Mouse (Mus musculus): ENCODE results near the gene Foxk2.
"Not testable (repeated sequence)": the region's sequence is repeated elsewhere in the genome, so short reads cannot be mapped to it uniquely, and the experiment has no call there.

The Foxk2 gene

DNA sequence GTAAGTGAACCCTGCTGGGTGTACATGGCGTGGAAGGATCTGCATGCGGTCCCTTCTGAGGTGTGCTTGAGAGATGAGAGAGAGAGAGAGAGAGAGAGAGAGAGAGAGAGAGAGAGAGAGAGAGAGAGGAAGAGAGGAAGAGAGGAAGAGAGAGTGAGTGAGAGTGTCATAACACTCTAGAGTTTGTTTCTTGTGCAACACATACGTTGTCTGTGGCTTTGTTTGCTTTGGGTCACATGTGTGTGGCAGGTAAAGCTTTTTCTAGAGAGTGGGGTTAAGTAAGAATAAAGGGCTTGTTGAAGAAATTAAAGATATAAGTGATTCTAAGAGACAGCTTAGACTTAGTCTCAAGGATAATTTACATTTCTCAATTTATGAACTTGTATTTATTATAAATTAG, 18.2 kb downstream of the Foxk2 start:
- no peak for DNase-seq (ENCODE audit: low read depth, low spot score)

DNA sequence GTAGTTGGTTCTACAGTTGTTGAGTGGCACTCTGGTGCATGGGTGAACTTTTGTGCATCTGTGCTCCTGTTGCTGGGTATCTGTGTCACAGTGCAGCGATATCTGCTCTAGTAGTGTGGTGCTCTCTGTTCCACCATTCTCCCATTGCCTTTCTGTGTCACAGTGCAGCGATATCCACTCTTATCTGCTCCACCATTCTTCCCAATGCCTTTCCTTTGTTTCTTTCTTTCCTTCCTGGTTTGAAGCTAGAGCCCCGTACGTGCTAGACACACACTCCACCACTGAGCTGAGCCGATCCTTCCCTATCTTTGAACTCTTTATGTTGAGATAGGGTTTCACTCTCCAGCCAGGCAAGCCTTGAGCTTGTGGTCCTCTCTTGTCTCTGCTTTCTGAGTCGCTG, 23.1 kb downstream of the Foxk2 start:
- no peak for DNase-seq (ENCODE audit: low read depth, low spot score)

DNA sequence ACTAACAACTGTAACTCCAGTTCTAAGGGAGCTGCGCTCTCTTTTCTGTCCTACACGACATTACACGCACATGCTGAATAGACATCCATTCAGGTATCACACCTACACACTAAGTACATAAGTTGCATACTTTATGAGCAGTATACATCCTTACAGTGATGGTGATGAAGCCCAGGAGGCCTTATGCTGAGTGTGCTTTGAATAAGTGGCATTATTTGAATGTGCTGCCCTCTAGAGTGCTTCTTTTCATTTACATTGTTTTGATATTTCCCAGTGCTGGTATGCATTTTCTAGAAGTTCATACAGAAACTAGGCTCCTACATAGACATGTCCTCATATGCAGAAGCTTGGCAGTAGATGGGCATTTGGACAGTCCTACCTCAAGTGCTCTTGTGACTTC, 30.1 kb downstream of the Foxk2 start:
- peak; percentile 9 for DNase-seq (ENCODE audit: low read depth, low spot score)

DNA sequence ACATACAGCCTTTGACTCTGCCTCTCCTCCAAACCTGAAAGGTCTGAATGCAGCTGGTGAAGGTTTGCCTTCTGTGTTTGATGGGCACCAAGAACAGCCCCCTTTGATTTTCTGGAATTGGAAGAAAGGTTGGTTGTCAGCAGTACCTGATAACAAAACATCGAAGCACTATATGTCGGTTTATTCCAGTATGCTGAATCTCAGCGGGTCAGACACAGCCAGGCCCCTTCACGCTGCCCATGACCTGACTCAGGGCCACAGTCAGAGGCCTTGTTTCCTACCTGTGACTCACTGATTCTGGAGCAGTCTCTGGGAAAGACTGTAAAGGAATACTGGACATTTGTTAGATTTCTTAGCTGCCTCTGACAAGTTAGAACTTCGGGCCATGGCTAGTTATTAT, 35.0 kb downstream of the Foxk2 start:
- DNase-seq (ENCODE audit: low read depth, low spot score) = no peak

DNA sequence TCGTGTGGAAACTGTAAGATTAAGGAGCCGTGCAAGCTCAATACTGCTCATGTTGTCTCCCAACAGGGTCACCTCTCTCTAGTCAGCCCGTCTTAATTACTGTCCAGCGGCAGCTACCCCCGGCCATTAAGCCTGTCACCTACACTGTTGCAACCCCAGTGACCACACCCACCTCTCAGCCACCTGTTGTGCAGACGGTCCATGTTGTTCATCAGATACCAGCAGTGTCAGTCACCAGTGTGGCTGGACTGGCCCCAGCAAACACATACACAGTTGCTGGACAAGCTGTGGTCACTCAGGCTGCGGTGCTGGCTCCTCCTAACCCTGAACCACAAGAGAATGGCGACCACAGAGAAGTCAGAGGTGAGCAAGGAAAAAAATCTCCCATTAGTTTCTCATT, 38.7 kb downstream of the Foxk2 start:
- DNase-seq (ENCODE audit: low read depth, low spot score) = no peak

DNA sequence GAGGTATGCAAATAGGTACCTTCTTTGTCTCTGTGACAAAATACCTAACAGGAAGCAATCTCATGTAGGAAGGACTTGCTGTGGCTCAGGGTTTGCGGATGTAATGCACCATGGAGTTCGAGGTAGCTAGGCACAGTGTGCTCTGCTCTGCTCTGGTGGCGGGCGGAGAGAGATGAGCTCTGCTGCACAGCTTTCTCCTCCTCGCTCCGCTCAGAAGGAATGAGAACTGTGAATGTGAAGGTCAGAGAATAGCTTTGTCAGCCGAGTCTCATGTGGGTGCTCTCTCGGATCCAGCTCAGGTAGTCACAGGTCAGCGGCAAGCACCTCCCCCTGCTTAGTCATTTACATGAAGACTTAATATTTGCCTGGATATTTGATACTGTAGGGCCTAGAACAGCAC, 40.5 kb downstream of the Foxk2 start:
- DNase-seq (ENCODE audit: low read depth, low spot score) = no peak

DNA sequence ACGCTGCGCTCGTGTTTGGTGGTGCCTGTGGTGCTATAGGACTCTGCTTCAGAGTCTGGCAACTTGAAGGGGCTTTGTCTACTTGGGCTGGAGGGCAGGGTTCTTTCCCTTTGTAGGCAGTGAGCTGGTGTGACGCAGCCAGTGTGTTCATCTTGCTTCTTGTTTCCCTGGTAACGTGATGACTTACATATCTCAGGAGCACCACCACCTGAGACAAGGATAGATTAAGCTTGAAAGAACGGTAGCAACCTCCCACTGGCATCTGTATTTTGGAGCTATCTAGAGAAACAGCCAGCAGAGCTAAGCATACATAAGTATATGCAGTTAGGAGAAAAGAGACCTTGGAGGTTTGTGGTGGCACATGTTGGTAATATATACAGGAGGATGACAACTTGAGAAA, 45.6 kb downstream of the Foxk2 start:
- DNase-seq (ENCODE audit: low read depth, low spot score) = no peak

DNA sequence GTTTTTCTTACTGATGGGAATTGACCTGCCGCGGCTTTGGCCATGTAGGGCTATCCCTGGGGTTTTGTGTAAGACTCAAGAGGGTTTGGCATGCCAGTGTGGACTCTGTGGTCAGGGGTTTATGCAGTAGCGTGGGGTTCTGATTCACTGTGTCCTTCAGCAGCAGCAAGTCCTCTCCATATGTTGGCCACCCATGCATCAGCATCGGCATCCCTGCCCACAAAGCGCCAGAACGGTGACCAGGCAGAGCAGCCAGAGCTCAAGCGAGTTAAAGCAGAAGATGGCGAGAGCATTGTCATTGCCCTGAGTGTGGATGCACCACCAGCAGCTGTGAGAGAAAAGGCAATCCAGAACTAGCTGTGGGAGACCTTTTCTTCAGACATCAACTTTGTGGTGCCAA, 46.8 kb downstream of the Foxk2 start:
- no peak for DNase-seq (ENCODE audit: low read depth, low spot score)

DNA sequence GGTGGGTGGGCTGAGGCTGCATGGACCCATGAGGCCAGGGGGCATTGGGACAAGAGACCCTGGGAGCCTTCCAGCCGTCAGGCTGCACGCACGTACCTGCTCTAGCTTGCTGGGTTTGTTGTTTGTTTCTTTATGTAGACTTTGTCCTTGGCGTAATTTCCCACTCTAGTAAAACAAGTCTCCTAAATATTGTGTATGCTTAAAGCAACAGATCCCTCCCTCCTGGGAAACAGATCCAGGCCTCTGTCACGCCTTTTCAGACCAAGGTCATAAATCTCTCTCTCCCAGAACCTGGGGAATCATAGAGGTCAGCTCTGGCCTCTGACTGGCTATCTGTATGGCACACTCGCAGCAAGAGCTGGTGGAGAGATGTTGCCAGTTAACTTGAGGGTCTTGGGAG, 47.9 kb downstream of the Foxk2 start:
- not testable (repeated sequence) for DNase-seq (ENCODE audit: low read depth, low spot score)

DNA sequence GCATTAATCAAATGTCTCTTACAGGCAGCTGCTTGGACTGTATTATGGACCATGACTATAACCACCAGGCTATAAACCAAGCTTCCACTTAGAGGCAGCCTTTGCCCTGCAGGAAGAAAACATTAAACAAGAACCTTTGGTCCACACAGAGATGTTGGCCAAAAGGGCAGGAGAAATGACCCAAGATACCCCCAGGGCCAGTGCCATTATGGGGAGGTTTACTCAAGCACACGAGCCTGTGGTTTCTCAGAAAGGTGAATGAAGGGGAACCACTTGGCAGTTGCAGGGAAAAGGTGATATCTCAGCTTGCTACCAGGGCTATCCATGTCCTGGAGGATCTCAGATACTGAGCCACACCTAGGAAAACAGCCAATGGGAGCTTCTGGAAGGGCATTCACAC, 66.2 kb downstream of the Foxk2 start:
- DNase-seq (ENCODE audit: low read depth, low spot score) = no peak

DNA sequence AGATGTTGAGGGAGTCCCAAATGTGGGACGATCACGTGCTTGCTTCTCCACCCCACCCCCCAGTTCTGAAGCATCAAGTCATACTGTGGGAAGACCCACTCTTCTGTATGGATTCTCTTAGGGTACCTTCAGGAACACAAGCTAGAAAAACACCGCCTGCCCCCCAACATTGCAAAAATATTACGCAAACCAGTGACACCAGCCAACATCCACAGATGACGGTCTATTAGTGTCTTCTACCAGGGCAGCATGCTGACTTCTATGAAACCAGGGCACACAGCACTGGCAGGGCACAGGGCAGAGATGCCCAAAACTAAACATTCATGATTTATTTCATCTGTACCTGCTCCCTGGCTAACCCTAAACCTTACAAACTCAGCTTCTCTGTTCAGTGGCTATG, 66.9 kb downstream of the Foxk2 start:
- no peak for DNase-seq (ENCODE audit: low read depth, low spot score)

DNA sequence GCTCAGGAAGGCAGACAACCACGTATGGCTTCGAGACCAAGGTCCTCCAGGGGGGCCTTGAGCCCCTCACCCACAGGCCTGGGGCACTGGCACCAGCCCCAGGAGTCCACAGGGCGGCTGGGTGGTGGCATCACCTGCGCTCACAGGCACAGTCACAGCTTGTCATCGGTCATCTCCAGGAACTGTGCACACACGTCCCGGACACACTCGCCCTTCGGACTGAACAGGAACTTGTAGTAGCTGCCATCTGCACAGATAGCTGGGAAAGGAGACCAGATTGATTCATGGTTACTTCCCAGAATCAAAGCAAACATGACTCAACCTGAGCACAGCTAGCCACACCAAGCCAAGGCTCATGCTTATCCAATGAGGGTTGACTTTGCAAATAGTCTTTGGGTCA, 68.4 kb downstream of the Foxk2 start:
- DNase-seq (ENCODE audit: low read depth, low spot score) = no peak

DNA sequence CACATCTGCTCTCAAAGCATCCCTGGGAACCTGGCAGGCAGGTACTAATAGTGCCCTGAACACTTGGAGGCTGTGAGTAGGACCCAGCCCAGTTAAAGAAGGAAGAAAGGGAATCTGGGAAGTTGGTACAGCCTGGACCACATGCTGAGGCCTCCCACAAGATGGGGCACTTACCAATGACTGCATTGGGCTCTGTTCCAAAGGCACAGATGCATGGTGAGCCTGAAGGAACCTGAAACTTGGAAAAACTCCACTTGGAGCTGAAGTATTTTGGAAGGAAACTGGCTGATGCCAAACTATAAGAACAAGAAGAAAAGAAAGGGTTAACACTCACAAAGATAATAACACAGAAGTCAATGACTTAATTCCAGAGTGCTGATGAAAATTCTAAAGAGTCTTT, 68.8 kb downstream of the Foxk2 start:
- DNase-seq (ENCODE audit: low read depth, low spot score) = no peak

DNA sequence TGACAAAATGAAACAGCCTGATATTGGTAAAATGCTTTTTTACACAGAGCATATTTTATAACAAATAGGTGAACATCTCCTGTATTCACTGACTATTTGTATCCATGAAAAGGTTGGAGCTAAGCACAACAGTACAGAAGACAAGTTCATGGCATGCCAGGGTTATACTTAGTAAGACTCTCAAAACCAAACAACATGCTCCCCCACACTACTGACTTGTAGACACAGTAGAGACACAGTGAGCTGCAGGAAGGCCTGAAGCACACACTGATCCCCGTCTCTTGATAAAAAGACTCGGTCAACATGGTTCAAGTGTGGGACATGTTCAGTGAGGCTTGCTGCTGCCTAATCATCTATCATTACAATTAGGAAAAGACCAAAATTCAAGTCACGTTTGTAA, 71.9 kb downstream of the Foxk2 start:
- no peak for DNase-seq (ENCODE audit: low read depth, low spot score)

DNA sequence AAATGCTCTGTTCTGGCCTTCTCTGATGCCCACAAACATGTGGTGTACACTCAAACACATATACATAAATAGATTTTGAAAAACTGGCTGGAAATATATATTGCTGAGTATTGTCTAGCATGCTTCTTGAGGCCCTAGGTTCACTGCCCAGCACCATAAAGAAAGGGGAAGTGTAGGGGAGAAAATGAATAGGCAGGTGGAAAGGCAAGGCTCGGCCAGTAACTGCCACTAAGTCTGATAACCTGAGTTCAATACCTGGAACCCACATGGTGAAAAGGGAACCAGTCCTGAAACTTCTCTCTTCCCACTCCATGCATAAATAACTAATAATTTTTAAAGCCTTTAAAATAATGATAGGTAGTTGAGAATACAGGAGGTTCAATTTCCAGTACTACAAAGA, 79.9 kb downstream of the Foxk2 start:
- DNase-seq (ENCODE audit: low read depth, low spot score) = no peak

DNA sequence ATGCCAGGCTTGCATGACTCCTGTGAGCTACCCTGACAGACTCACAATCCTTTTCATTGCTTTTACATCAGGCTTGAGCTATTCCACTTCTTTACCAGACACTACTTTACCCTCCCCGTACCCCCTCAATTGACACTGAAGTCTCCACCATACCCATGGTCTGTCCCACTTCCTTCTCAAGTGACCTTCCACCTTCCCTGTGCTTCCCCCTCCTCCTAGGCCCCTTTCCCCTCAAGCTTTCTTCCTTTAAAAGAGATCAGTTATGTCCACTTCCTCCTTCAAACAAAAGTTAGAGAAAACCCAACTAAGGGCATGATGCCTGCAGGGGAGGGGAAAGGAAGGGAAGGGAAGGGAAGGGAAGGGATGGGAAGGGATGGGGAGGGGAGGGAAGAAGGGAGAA, 80.5 kb downstream of the Foxk2 start:
- no peak for DNase-seq (ENCODE audit: low read depth, low spot score)

DNA sequence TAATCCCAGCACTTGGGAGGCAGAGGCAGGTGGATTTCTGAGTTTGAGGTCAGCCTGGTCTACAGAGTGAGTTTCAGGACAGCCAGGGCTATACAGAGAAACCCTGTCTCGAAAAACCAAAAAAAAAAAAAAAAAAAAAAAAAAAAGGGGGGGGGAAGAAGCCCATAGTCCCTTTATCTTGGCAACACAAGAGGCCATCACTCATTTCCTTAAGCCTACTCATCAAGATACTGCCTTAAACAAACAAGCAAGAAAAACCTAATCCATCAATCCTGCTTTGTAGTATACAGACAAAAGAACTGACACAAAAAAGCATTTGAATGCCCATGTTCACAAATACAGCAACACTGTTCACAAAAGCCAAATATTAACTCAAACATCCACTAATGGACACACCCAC, 82.6 kb downstream of the Foxk2 start:
- not testable (repeated sequence) for DNase-seq (ENCODE audit: low read depth, low spot score)

DNA sequence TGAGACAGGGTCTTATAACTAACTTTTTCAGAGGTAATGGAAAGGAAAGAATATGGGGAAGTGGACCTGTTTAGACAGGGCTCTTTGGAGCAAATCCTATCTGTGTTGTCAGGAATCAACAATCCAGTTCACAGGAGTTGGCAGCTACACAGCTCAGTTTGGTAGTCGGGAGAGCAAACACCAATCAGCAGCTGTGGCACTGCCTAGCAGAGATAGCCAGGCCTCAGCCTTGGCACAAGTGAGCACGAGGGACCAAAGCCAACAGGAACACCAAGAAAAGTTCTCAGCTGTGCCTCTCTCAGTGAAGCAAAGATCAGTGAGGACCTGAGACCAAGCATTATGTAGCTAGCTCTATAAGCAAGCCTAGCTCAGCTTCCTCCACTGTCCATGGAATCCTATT, 87.2 kb downstream of the Foxk2 start:
- no peak for DNase-seq (ENCODE audit: low read depth, low spot score)

DNA sequence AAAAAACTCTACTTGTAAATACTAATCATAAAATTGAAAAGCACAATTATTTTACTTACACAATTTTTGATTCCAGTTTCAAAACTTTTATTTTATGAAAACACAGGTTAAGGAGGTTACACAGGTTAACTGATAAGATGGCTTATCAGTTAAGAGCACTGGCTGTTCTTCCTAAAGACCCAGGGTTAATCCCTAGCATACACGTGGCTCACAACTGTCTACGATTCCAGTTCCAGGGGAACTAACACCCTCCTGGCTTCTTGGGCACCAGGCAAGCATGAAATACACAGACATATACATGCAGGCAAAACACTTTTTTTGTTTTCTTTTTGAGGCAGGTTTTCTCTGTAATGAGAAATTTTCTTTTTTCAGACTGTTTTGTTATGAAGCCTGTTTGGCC, 88.4 kb downstream of the Foxk2 start:
- no peak for DNase-seq (ENCODE audit: low read depth, low spot score)

DNA sequence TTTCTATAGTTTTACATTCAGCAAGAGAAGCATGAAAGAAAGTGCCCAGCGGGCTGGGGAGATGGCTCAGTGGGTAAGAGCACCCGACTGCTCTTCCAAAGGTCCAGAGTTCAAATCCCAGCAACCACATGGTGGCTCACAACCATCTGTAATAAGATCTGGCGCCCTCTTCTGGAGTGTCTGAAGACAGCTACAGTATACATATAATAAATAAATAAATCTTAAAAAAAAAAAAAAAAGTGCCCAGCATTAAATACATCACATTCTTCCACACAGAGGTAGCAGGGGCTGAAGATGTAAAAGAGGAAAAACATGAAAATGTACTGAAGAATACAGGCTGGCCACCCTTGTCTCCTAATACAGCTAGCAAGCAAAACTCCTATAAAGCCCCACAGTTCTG, 88.9 kb downstream of the Foxk2 start:
- not testable (repeated sequence) for DNase-seq (ENCODE audit: low read depth, low spot score)

DNA sequence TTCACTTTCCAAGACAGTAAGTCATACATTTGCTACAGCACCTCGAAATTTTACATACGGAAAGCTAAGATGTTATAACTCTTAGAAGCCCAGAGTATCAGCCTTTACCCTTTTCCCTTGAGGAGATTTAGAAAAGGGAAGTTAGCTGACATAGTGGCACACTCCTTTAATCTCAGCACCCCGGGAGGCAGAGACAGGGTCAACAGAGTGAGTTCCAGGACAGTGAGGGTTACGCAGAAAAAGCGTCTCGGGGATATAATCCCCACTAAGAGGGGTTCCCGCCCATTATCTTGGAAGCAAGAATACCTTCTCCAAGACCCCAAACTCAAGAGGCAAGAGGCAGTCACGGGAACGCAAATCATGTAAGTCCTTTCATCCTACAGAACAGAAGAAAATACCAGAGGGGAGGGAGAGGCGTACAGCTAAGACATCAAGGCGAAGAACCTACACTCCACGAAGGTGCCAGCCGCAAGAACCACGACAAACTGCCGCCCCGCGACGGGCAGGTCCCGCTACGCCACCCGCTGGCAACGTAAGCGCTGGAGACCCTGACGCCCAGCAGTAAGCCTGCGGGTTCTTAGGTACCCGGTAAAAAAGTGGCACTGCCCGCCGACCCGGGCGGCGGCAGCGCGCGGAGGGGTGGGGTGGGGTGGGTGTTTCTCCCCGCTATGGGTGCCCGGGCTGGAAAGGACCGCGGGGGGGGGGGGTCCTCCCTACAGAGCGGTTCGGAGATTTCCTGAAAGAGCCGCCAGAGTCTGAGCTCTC, 93.7 kb downstream of the Foxk2 start:
- DNase-seq (ENCODE audit: low read depth, low spot score) = peak; percentile 85

DNA sequence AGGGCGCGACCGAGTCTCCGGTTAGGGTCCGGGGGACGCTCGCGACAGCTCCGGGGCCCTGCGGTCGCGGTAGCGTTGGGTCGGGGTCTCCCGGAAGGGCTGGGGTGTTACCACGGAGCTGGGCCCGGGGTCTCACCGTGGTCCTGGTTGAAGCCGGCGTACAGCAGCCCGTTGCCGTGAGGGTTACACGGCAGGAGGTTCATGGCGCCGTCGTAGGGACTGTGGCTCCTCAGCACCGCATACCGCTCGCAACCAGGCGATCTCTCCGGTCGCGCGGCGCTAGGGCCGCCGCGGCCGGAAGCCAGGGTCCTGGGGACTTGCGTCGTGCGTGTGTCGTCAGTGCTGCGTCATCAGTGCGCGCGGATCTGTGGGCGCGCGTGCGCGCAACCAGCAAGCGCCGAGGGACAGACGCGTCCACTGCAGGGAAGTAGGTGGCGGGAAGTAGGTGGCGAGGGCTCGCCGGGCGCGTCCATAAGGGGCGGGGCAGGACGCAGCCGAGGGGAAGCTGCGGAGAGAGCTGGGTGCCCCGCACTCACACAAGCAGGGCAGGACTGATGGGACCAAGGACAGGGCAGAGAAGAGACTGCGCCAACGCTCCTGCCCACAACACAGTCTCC, 94.4 kb downstream of the Foxk2 start, which contains the start of gene Wdr45b:
Gene Wdr45b (minus strand): TSS at position 355 of the 617 bp plus-strand sequence.
- DNase-seq (ENCODE audit: low read depth, low spot score) = peak; percentile 99
